ENCODE assay signal across 21 mouse cellular contexts in the genomic region with DNA sequence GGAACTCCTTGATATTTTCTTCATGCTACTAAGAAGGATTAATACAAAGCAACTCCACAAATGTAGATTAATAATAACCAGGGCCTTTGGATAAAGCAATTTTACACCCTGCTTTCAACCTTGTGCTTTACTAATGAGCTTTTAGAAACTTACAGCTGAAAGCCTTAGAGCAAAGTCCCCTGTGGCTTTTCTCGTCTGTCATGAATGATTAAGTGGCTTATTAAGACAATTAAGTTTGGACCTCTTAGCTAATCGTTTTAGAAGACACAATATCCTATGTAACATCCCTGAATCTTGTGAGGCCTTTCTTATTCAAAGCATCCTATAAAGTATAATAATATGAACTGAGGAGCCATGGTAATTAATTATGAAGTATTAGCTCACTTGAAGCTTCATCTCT.
DNase-seq lines count a peak whose midpoint lies in the region; ATAC-seq lines count a peak whose summit lies in the region.
"Had no signal": no experiment of that assay in that cellular context is flagged by ENCODE, and none has a peak within 500 bp of the region (broad histone marks: within the 10 kb centered on the region; RNA-seq: fewer than 3 reads in every experiment).

No protein-coding gene starts in this region.

- no peak for ATAC-seq in forebrain, embryonic 14.5 days
- ATAC-seq in forebrain, embryonic 16.5 days: no peak
- peak; percentile 42; the same call in 1 of the 2 replicates for ATAC-seq in midbrain, embryonic 16.5 days
- no peak for ATAC-seq in midbrain, embryonic 13.5 days
- peak; percentile 75 for ATAC-seq in hindbrain, embryonic 16.5 days
- ATAC-seq: forebrain, postnatal 0 days; inflammation-experienced regulatory T-cells, adult 6 months; intestine, postnatal 0 days had no signal

- no peaks in the 10 kb centered on the region for H3K9me3 ChIP-seq in forebrain, embryonic 14.5 days (replicated peaks; ENCODE audit: control insufficient read depth, low read length)
- no peaks in the 10 kb centered on the region for H3K9me3 ChIP-seq in forebrain, embryonic 16.5 days (ENCODE audit: control insufficient read depth, low read length)
- no peaks in the 10 kb centered on the region for H3K9me3 ChIP-seq in midbrain, embryonic 16.5 days (replicated peaks; ENCODE audit: control insufficient read depth, low read length, poor library complexity, severe bottlenecking)
- no peaks in the 10 kb centered on the region for H3K9me3 ChIP-seq in midbrain, embryonic 13.5 days
- no peaks in the 10 kb centered on the region for H3K9me3 ChIP-seq in hindbrain, embryonic 16.5 days (ENCODE audit: control insufficient read depth, low read length)
- H3K9me3 ChIP-seq in limb, embryonic 10.5 days (replicated peaks): no peaks in the 10 kb centered on the region
- H3K9me3 ChIP-seq: embryonic facial prominence, embryonic 15.5 days; heart, embryonic 13.5 days had no signal

- no peak overlapping the region for H3K4me3 ChIP-seq in forebrain, embryonic 14.5 days (ENCODE audit: low read depth, low read length)
- H3K4me3 ChIP-seq in forebrain, embryonic 16.5 days (replicated peaks; ENCODE audit: low read length): no peak overlapping the region
- H3K4me3 ChIP-seq in midbrain, embryonic 16.5 days (ENCODE audit: low read depth, low read length): no peak overlapping the region
- no peak overlapping the region for H3K4me3 ChIP-seq in midbrain, embryonic 13.5 days (replicated peaks)
- H3K4me3 ChIP-seq in hindbrain, embryonic 16.5 days (ENCODE audit: low read length): no peak overlapping the region
- no peak overlapping the region for H3K4me3 ChIP-seq in limb, embryonic 10.5 days
- H3K4me3 ChIP-seq: embryonic facial prominence, embryonic 15.5 days; gastrocnemius, adult 2 months; heart, embryonic 13.5 days had no signal

- H3K4me1 ChIP-seq in forebrain, embryonic 14.5 days (ENCODE audit: control insufficient read depth, insufficient read depth, low read length): no peaks in the 10 kb centered on the region
- H3K4me1 ChIP-seq in forebrain, embryonic 16.5 days (replicated peaks; ENCODE audit: control insufficient read depth, insufficient read depth, low read length): no peaks in the 10 kb centered on the region
- no peaks in the 10 kb centered on the region for H3K4me1 ChIP-seq in midbrain, embryonic 16.5 days (ENCODE audit: control insufficient read depth, insufficient read depth, low read length)
- 0 out of 2 replicates have a peak, but pooled peaks cover 2% of the 10 kb centered on the region for H3K4me1 ChIP-seq in midbrain, embryonic 13.5 days (replicated peaks)
- no peaks in the 10 kb centered on the region for H3K4me1 ChIP-seq in hindbrain, embryonic 16.5 days (ENCODE audit: control insufficient read depth, insufficient read depth, low read depth, low read length)
- no peaks in the 10 kb centered on the region for H3K4me1 ChIP-seq in limb, embryonic 10.5 days
- H3K4me1 ChIP-seq: embryonic facial prominence, embryonic 15.5 days; heart, embryonic 13.5 days had no signal

- H3K9ac ChIP-seq in forebrain, embryonic 14.5 days (ENCODE audit: low read length): no peak overlapping the region
- no peak overlapping the region for H3K9ac ChIP-seq in forebrain, embryonic 16.5 days (replicated peaks; ENCODE audit: low read depth, low read length)
- no peak overlapping the region for H3K9ac ChIP-seq in midbrain, embryonic 16.5 days (ENCODE audit: low read depth, low read length)
- no peak overlapping the region for H3K9ac ChIP-seq in midbrain, embryonic 13.5 days (replicated peaks)
- H3K9ac ChIP-seq in hindbrain, embryonic 16.5 days (ENCODE audit: low read depth, low read length): no peak overlapping the region
- H3K9ac ChIP-seq: embryonic facial prominence, embryonic 15.5 days; forebrain, postnatal 0 days; heart, embryonic 13.5 days had no signal

- no peaks in the 10 kb centered on the region for H3K36me3 ChIP-seq in forebrain, embryonic 14.5 days (ENCODE audit: control insufficient read depth, insufficient read depth, low read length)
- no peaks in the 10 kb centered on the region for H3K36me3 ChIP-seq in forebrain, embryonic 16.5 days (ENCODE audit: control insufficient read depth, insufficient read depth)
- no peaks in the 10 kb centered on the region for H3K36me3 ChIP-seq in midbrain, embryonic 16.5 days (ENCODE audit: control insufficient read depth, insufficient read depth, low read length)
- no peaks in the 10 kb centered on the region for H3K36me3 ChIP-seq in midbrain, embryonic 13.5 days
- no peaks in the 10 kb centered on the region for H3K36me3 ChIP-seq in hindbrain, embryonic 16.5 days (ENCODE audit: control insufficient read depth, insufficient read depth, low read length)
- H3K36me3 ChIP-seq in limb, embryonic 10.5 days: no peaks in the 10 kb centered on the region
- H3K36me3 ChIP-seq: embryonic facial prominence, embryonic 15.5 days; heart, embryonic 13.5 days had no signal

- H3K27me3 ChIP-seq in forebrain, embryonic 14.5 days (replicated peaks; ENCODE audit: control insufficient read depth, insufficient read depth, low read length): no peaks in the 10 kb centered on the region
- no peaks in the 10 kb centered on the region for H3K27me3 ChIP-seq in forebrain, embryonic 16.5 days (replicated peaks; ENCODE audit: control insufficient read depth, insufficient read depth, low read length)
- no peaks in the 10 kb centered on the region for H3K27me3 ChIP-seq in midbrain, embryonic 16.5 days (ENCODE audit: control insufficient read depth, insufficient read depth, low read depth, low read length)
- H3K27me3 ChIP-seq in midbrain, embryonic 13.5 days: no peaks in the 10 kb centered on the region
- no peaks in the 10 kb centered on the region for H3K27me3 ChIP-seq in hindbrain, embryonic 16.5 days (replicated peaks; ENCODE audit: control insufficient read depth, insufficient read depth, low read length)
- no peaks in the 10 kb centered on the region for H3K27me3 ChIP-seq in limb, embryonic 10.5 days (ENCODE audit: low read depth, poor library complexity, severe bottlenecking)
- H3K27me3 ChIP-seq: embryonic facial prominence, embryonic 15.5 days; heart, embryonic 13.5 days had no signal

- no peak overlapping the region for H3K27ac ChIP-seq in forebrain, embryonic 14.5 days (ENCODE audit: low read depth, low read length)
- no peak overlapping the region for H3K27ac ChIP-seq in forebrain, embryonic 16.5 days (ENCODE audit: low read length)
- H3K27ac ChIP-seq in midbrain, embryonic 16.5 days (ENCODE audit: low read length): no peak overlapping the region
- H3K27ac ChIP-seq in midbrain, embryonic 13.5 days: no peak overlapping the region
- no peak overlapping the region for H3K27ac ChIP-seq in hindbrain, embryonic 16.5 days (ENCODE audit: low read depth, low read length)
- H3K27ac ChIP-seq in limb, embryonic 10.5 days: no peak overlapping the region
- H3K27ac ChIP-seq: embryonic facial prominence, embryonic 15.5 days; gastrocnemius, adult 2 months; heart, embryonic 13.5 days had no signal

- DNase-seq in forebrain, embryonic 14.5 days (ENCODE audit: low spot score): peak; percentile 2
- DNase-seq in retina, postnatal 1 day: peak; percentile 67
- DNase-seq in heart, postnatal 10 days: no peak
- DNase-seq in limb, embryonic 10.5 days (ENCODE audit: low spot score): no peak
- DNase-seq: adrenal gland, postnatal 10 days; cerebellum, adult 11-12 months; cerebellum, adult 9-11 months; cerebellum, postnatal 36 days; embryo, embryonic 11 days; forebrain, postnatal 0 days; gastrocnemius, adult 2 months; gastrocnemius, postnatal 25 days; heart, postnatal 4 days had no signal

- intact Hi-C loops in heart, postnatal 10 days (cut with DNase I): no loop called here

- 6% methylated on average over 2 of the region's 2 CpGs for WGBS in forebrain, embryonic 14.5 days
- WGBS in forebrain, embryonic 16.5 days: 4% methylated on average over 2 of the region's 2 CpGs
- 24% methylated on average over 2 of the region's 2 CpGs for WGBS in midbrain, embryonic 16.5 days
- WGBS in midbrain, embryonic 13.5 days: 27% methylated on average over 2 of the region's 2 CpGs
- WGBS in hindbrain, embryonic 16.5 days: 22% methylated on average over 2 of the region's 2 CpGs
- 76% methylated on average over 2 of the region's 2 CpGs for WGBS in limb, embryonic 10.5 days

- H3K4me2 ChIP-seq in forebrain, embryonic 14.5 days (ENCODE audit: low read length): no peak overlapping the region
- no peak overlapping the region for H3K4me2 ChIP-seq in forebrain, embryonic 16.5 days (ENCODE audit: low read length)
- H3K4me2 ChIP-seq in midbrain, embryonic 16.5 days (ENCODE audit: low read length): no peak overlapping the region
- no peak overlapping the region for H3K4me2 ChIP-seq in midbrain, embryonic 13.5 days (replicated peaks)
- H3K4me2 ChIP-seq in hindbrain, embryonic 16.5 days (ENCODE audit: low read length): no peak overlapping the region
- H3K4me2 ChIP-seq: embryonic facial prominence, embryonic 15.5 days; heart, embryonic 13.5 days had no signal

Comparison
In these comparisons a context has a peak if more than half of its experiments do, and no peak if none do; other contexts are left out.
1. ATAC-seq: peak in midbrain, embryonic 16.5 days (single experiment) and hindbrain, embryonic 16.5 days (single experiment); none in forebrain, embryonic 14.5 days (single experiment), forebrain, embryonic 16.5 days (single experiment) and midbrain, embryonic 13.5 days (single experiment).
2. DNase-seq: peak in forebrain, embryonic 14.5 days (single experiment) and retina, postnatal 1 day (single experiment); none in heart, postnatal 10 days (0 of 2) and limb, embryonic 10.5 days (single experiment).